Mouse (Mus musculus) ovary, postnatal 10 days (tissue): ENCODE data around the gene Mup16.
"Not testable (repeated sequence)": the region's sequence is repeated elsewhere in the genome, so short reads cannot be mapped to it uniquely, and the experiment has no call there.

Experiments used
- DNase-seq: peaks from one replicate; pipeline ENCODE4 v3.0.0; 2022; ENCODE audit warnings: low spot score

The Mup16 gene

DNA sequence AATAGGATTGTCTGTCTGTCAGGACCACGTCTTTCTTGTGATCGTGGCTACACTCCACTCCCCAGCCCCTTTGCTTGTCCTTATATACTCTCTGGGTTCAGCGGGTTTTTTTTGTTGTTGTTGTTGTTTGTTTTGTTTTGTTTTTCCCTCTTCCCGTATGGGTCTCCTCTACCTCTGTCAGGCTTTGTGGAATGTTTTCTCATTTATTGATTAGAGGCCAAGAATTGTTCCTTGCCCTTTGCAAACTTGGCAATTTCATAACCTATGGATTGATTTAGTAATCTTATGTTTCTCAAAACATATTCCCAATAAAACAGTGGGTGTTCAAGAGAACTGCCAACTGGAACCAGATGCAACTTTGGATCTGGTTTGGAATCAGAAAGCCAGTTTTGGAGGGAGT lies at the start of gene Mup16:
TSS of gene Mup16 (minus strand) at position 101 of the 400 bp plus-strand sequence.
- DNase-seq, result not testable (repeated sequence)

DNA sequence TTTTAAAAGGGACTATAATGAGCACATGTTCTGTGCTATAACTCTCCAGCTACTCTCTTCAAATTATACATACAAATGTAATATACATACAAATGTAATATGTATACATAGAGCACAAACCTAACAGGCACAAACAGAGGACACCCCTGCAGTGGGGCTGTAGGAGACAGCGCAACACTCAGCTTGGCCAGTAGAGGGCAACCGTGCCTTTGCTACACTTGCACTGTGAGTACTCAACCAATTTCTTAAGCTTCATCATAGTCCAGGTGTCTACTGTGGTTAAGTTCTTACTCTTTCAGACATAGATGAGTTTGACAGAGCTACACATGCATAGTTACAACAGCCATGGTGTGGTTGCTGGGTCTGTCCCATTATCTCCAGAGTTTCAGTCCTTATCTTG lies 36.6 kb upstream of the Mup16 start:
- DNase-seq, result not testable (repeated sequence)
